Mouse (Mus musculus): ENCODE data around the gene Sestd1. TPM values are rescaled to one million over a fixed set of nuclear protein-coding genes. Genes with fewer than 3 reads are reported as not detected.

Gene Sestd1
- total RNA-seq, 2 experiments from 2014 or later, result 113 to 119 TPM

GRCm38 (mm10) chr2:77242248-77242647, 38.1 kb downstream of the Sestd1 start:
- intact Hi-C loops (cut with DNase I), result no loop called here
- no peak for DNase-seq (ENCODE audit: extremely low spot score in 1 of 2, low spot score in 2 of 2)

- no peak for DNase-seq (ENCODE audit: extremely low spot score in 1 of 2, low spot score in 2 of 2)
- intact Hi-C loops (cut with DNase I), result no loop called here
Measured at GRCm38 (mm10) chr2:77238607-77239006, 41.8 kb downstream of the Sestd1 start.

GRCm38 (mm10) chr2:77238046-77238445, 42.3 kb downstream of the Sestd1 start:
- DNase-seq (ENCODE audit: extremely low spot score in 1 of 2, low spot score in 2 of 2), result no peak
- intact Hi-C loops (cut with DNase I), result no loop called here

GRCm38 (mm10) chr2:77236860-77237259, 43.5 kb downstream of the Sestd1 start:
- no peak for DNase-seq (ENCODE audit: extremely low spot score in 1 of 2, low spot score in 2 of 2)
- intact Hi-C loops (cut with DNase I), result no loop called here

GRCm38 (mm10) chr2:77235896-77236295, 44.5 kb downstream of the Sestd1 start:
- no peak for DNase-seq (ENCODE audit: extremely low spot score in 1 of 2, low spot score in 2 of 2)
- intact Hi-C loops (cut with DNase I), result no loop called here

GRCm38 (mm10) chr2:77232604-77233003, 47.8 kb downstream of the Sestd1 start:
- no peak for DNase-seq (ENCODE audit: extremely low spot score in 1 of 2, low spot score in 2 of 2)
- intact Hi-C loops (cut with DNase I), result no loop called here

GRCm38 (mm10) chr2:77220960-77221359, 59.4 kb downstream of the Sestd1 start:
- DNase-seq (ENCODE audit: extremely low spot score in 1 of 2, low spot score in 2 of 2), result peak in 1 of 2 experiments; percentile 27
- intact Hi-C loops (cut with DNase I), result no loop called here

GRCm38 (mm10) chr2:77212885-77213284, 67.5 kb downstream of the Sestd1 start:
- intact Hi-C loops (cut with DNase I), result no loop called here
- no peak for DNase-seq (ENCODE audit: extremely low spot score in 1 of 2, low spot score in 2 of 2)

- intact Hi-C loops (cut with DNase I), result loop anchor here (10.0 kb wide), 2 partner anchors 142 to 232 kb away; no protein-coding TSS in a partner anchor
- DNase-seq (ENCODE audit: extremely low spot score in 1 of 2, low spot score in 2 of 2), result no peak
Measured at GRCm38 (mm10) chr2:77206951-77207350, 73.4 kb downstream of the Sestd1 start.

- no peak for DNase-seq (ENCODE audit: extremely low spot score in 1 of 2, low spot score in 2 of 2)
- intact Hi-C loops (cut with DNase I), result loop anchor here (10.0 kb wide), 2 partner anchors 139 to 229 kb away; no protein-coding TSS in a partner anchor
Measured at GRCm38 (mm10) chr2:77203916-77204315, 76.5 kb downstream of the Sestd1 start.

GRCm38 (mm10) chr2:77201900-77202299, 78.5 kb downstream of the Sestd1 start:
- no peak for DNase-seq (ENCODE audit: extremely low spot score in 1 of 2, low spot score in 2 of 2)
- intact Hi-C loops (cut with DNase I), result loop anchor here (10.0 kb wide), 2 partner anchors 137 to 227 kb away; no protein-coding TSS in a partner anchor

- intact Hi-C loops (cut with DNase I), result loop anchor here (10.0 kb wide), 2 partner anchors 136 to 226 kb away; no protein-coding TSS in a partner anchor
- DNase-seq (ENCODE audit: extremely low spot score in 1 of 2, low spot score in 2 of 2), result no peak
Measured at GRCm38 (mm10) chr2:77200958-77201614, 79.3 kb downstream of the Sestd1 start.

GRCm38 (mm10) chr2:77200379-77200778, 80.0 kb downstream of the Sestd1 start:
- DNase-seq (ENCODE audit: extremely low spot score in 1 of 2, low spot score in 2 of 2), result no peak
- intact Hi-C loops (cut with DNase I), result loop anchor here (10.0 kb wide), 2 partner anchors 136 to 226 kb away; no protein-coding TSS in a partner anchor

GRCm38 (mm10) chr2:77198246-77198645, 82.1 kb downstream of the Sestd1 start:
- DNase-seq (ENCODE audit: extremely low spot score in 1 of 2, low spot score in 2 of 2), result no peak
- intact Hi-C loops (cut with DNase I), result no loop called here

- no peak for DNase-seq (ENCODE audit: extremely low spot score in 1 of 2, low spot score in 2 of 2)
- intact Hi-C loops (cut with DNase I), result no loop called here
Measured at GRCm38 (mm10) chr2:77196819-77197218, 83.6 kb downstream of the Sestd1 start.

GRCm38 (mm10) chr2:77195056-77195455, 85.3 kb downstream of the Sestd1 start:
- no peak for DNase-seq (ENCODE audit: extremely low spot score in 1 of 2, low spot score in 2 of 2)
- intact Hi-C loops (cut with DNase I), result no loop called here

GRCm38 (mm10) chr2:77191811-77192210, 88.6 kb downstream of the Sestd1 start:
- no peak for DNase-seq (ENCODE audit: extremely low spot score in 1 of 2, low spot score in 2 of 2)
- intact Hi-C loops (cut with DNase I), result no loop called here

GRCm38 (mm10) chr2:77190891-77191290, 89.5 kb downstream of the Sestd1 start:
- intact Hi-C loops (cut with DNase I), result no loop called here
- DNase-seq (ENCODE audit: extremely low spot score in 1 of 2, low spot score in 2 of 2), result no peak

GRCm38 (mm10) chr2:77190301-77190700, 90.1 kb downstream of the Sestd1 start:
- DNase-seq (ENCODE audit: extremely low spot score in 1 of 2, low spot score in 2 of 2), result no peak
- intact Hi-C loops (cut with DNase I), result no loop called here

GRCm38 (mm10) chr2:77189671-77190070, 90.7 kb downstream of the Sestd1 start:
- intact Hi-C loops (cut with DNase I), result no loop called here
- DNase-seq (ENCODE audit: extremely low spot score in 1 of 2, low spot score in 2 of 2), result no peak

GRCm38 (mm10) chr2:77187501-77187900, 92.9 kb downstream of the Sestd1 start:
- intact Hi-C loops (cut with DNase I), result no loop called here
- DNase-seq (ENCODE audit: extremely low spot score in 1 of 2, low spot score in 2 of 2), result no peak
